13 mouse cellular contexts compared by ENCODE assay signal in genomic region chr5:58975268-58975667, GRCm38 (mm10).
"Had no signal": no experiment of that assay in that cellular context is flagged by ENCODE, and none has a peak within 500 bp of the region (broad histone marks: within the 10 kb centered on the region; RNA-seq: fewer than 3 reads in every experiment).

No protein-coding gene starts in this region.

- ATAC-seq: lung, postnatal 0 days; midbrain, embryonic 16.5 days had no signal

- H3K9me3 ChIP-seq: limb, embryonic 10.5 days; liver, embryonic 15.5 days; stomach, embryonic 15.5 days had no signal

- H3K4me1 ChIP-seq: limb, embryonic 10.5 days; liver, embryonic 15.5 days; stomach, embryonic 15.5 days had no signal

- H3K4me2 ChIP-seq: liver, embryonic 11.5 days; liver, embryonic 15.5 days; stomach, embryonic 15.5 days had no signal

- DNase-seq: kidney, adult 8-10 months; kidney, postnatal 25 days; lung, adult 2 months; lung, postnatal 36 days; right cerebral cortex, postnatal 14 days; thymus, adult 2 months; thymus, postnatal 25 days had no signal

- H3K27ac ChIP-seq: limb, embryonic 10.5 days; liver, embryonic 15.5 days; stomach, embryonic 15.5 days had no signal

- H3K4me3 ChIP-seq: limb, embryonic 10.5 days; liver, embryonic 15.5 days; stomach, embryonic 15.5 days had no signal

- H3K27me3 ChIP-seq: liver, embryonic 15.5 days; stomach, embryonic 15.5 days had no signal

- H3K36me3 ChIP-seq: limb, embryonic 10.5 days; liver, embryonic 15.5 days; stomach, embryonic 15.5 days had no signal

- H3K9ac ChIP-seq: liver, embryonic 15.5 days; stomach, embryonic 15.5 days had no signal
